In genomic region chr14:103778533-103779151, GRCm38 (mm10) we compare ENCODE assay signal across 9 mouse cellular contexts.
DNase-seq lines count a peak whose midpoint lies in the region; ATAC-seq and TF ChIP-seq lines count a peak whose summit lies in the region.
"Had no signal": no experiment of that assay in that cellular context is flagged by ENCODE, and none has a peak within 500 bp of the region (broad histone marks: within the 10 kb centered on the region; RNA-seq: fewer than 3 reads in every experiment).

No protein-coding gene starts in this region.

- H3K4me2 ChIP-seq in heart, embryonic 16.5 days (ENCODE audit: low read depth, low read length) = peak overlapping the region; percentile 63
- peak overlapping the region; percentile 57 for H3K4me2 ChIP-seq in embryonic facial prominence, embryonic 14.5 days (ENCODE audit: low read depth, low read length)
- peak overlapping the region; percentile 26 for H3K4me2 ChIP-seq in midbrain, embryonic 11.5 days

- intact Hi-C loops in heart, postnatal 25 days (cut with DNase I) = loop anchor here (2.0 kb wide), 1 partner anchor 18 kb away; no protein-coding TSS in a partner anchor

- no peak overlapping the region for H3K9ac ChIP-seq in heart, embryonic 16.5 days (ENCODE audit: low read length)
- no peak overlapping the region for H3K9ac ChIP-seq in embryonic facial prominence, embryonic 14.5 days (ENCODE audit: low read depth, low read length)
- H3K9ac ChIP-seq in midbrain, embryonic 11.5 days (ENCODE audit: low read length) = peak overlapping the region; percentile 39; the same call in 1 of the 2 replicates

- H3K9me3 ChIP-seq in heart, embryonic 16.5 days (replicated peaks; ENCODE audit: control insufficient read depth, low read length) = no peaks in the 10 kb centered on the region
- no peaks in the 10 kb centered on the region for H3K9me3 ChIP-seq in embryonic facial prominence, embryonic 14.5 days (ENCODE audit: control insufficient read depth, low read length)
- no peaks in the 10 kb centered on the region for H3K9me3 ChIP-seq in midbrain, embryonic 11.5 days (ENCODE audit: control insufficient read depth, low read length)

- 0 out of 2 replicates have a peak overlapping the region, but pooled peaks have one; percentile 4 for H3K27ac ChIP-seq in heart, embryonic 16.5 days (ENCODE audit: low read length)
- peak overlapping the region; percentile 28; the same call in 1 of the 2 replicates for H3K27ac ChIP-seq in embryonic facial prominence, embryonic 14.5 days (replicated peaks; ENCODE audit: low read depth, low read length)
- peak overlapping the region; percentile 14; the same call in 1 of the 2 replicates for H3K27ac ChIP-seq in kidney, adult 2 months (ENCODE audit: insufficient read depth, low read depth, low read length)
- H3K27ac ChIP-seq in midbrain, embryonic 11.5 days (ENCODE audit: low read depth, low read length) = peak overlapping the region; percentile 86

- no peak for TF ChIP-seq POLR2A in kidney, adult 2 months (IDR thresholded peaks at IDR 0.05; ENCODE audit: low read depth, low read length)

- H3K4me1 ChIP-seq in heart, embryonic 16.5 days (ENCODE audit: control insufficient read depth, insufficient read depth, low read length) = 0 out of 2 replicates have a peak, but pooled peaks cover 2% of the 10 kb centered on the region
- H3K4me1 ChIP-seq in embryonic facial prominence, embryonic 14.5 days (ENCODE audit: control insufficient read depth, insufficient read depth, low read length) = peaks cover 7% of the 10 kb centered on the region; the same call in 1 of the 2 replicates
- peaks cover 3% of the 10 kb centered on the region for H3K4me1 ChIP-seq in kidney, adult 2 months (ENCODE audit: control insufficient read depth, insufficient read depth, low read length)
- H3K4me1 ChIP-seq in midbrain, embryonic 11.5 days (ENCODE audit: control insufficient read depth, insufficient read depth, low read length) = peaks cover 17% of the 10 kb centered on the region

- no peak; the same call in 1 of the 2 replicates for ATAC-seq in heart, embryonic 16.5 days (replicated peaks; ENCODE audit: extremely low read depth, insufficient read depth, low FRiP score)
- peak; percentile 65 for ATAC-seq in embryonic facial prominence, embryonic 14.5 days (ENCODE audit: low read depth)
- peak; percentile 85 for ATAC-seq in midbrain, embryonic 11.5 days (ENCODE audit: low FRiP score)
- no peak for ATAC-seq in megakaryocyte progenitor cell, adult 5-6 weeks (replicated peaks; ENCODE audit: poor library complexity)
- ATAC-seq: Patski had no signal

- H3K27me3 ChIP-seq in heart, embryonic 16.5 days (ENCODE audit: control insufficient read depth, insufficient read depth, low read length) = no peaks in the 10 kb centered on the region
- H3K27me3 ChIP-seq in embryonic facial prominence, embryonic 14.5 days (replicated peaks; ENCODE audit: control insufficient read depth, insufficient read depth, low read length) = no peaks in the 10 kb centered on the region
- no peaks in the 10 kb centered on the region; the same call in 1 of the 2 replicates for H3K27me3 ChIP-seq in kidney, adult 2 months (replicated peaks; ENCODE audit: control insufficient read depth, insufficient read depth, low read length)
- H3K27me3 ChIP-seq in midbrain, embryonic 11.5 days (ENCODE audit: control insufficient read depth, insufficient read depth, low read length) = no peaks in the 10 kb centered on the region

- no peak for DNase-seq in heart, postnatal 25 days (ENCODE audit: low spot score)
- DNase-seq in embryonic facial prominence, embryonic 14.5 days (ENCODE audit: low spot score) = peak; percentile 54
- DNase-seq in kidney, adult 2 months = peak; percentile 56
- peak; percentile 94 for DNase-seq in midbrain, embryonic 11.5 days (ENCODE audit: low spot score, missing footprints)
- DNase-seq in gastrocnemius, postnatal 25 days = no peak
- no peak for DNase-seq in spleen, adult 18-20 months

- H3K36me3 ChIP-seq in heart, embryonic 16.5 days (ENCODE audit: control insufficient read depth, insufficient read depth) = no peaks in the 10 kb centered on the region
- H3K36me3 ChIP-seq in embryonic facial prominence, embryonic 14.5 days (ENCODE audit: control insufficient read depth, insufficient read depth, low read length) = no peaks in the 10 kb centered on the region
- no peaks in the 10 kb centered on the region for H3K36me3 ChIP-seq in kidney, adult 2 months (ENCODE audit: control insufficient read depth, insufficient read depth, low read length)
- H3K36me3 ChIP-seq in midbrain, embryonic 11.5 days (ENCODE audit: control insufficient read depth, insufficient read depth, low read length) = no peaks in the 10 kb centered on the region

- peak overlapping the region; percentile 44 for H3K4me3 ChIP-seq in heart, embryonic 16.5 days (ENCODE audit: low read length)
- peak overlapping the region; percentile 26 for H3K4me3 ChIP-seq in embryonic facial prominence, embryonic 14.5 days (ENCODE audit: low read depth, low read length)
- no peak overlapping the region for H3K4me3 ChIP-seq in kidney, adult 2 months (ENCODE audit: insufficient read depth, low read depth, low read length)
- peak overlapping the region; percentile 6; the same call in 1 of the 2 replicates for H3K4me3 ChIP-seq in midbrain, embryonic 11.5 days (ENCODE audit: low read depth, low read length)

- WGBS in heart, embryonic 16.5 days = 58% methylated on average over 13 of the region's 13 CpGs
- WGBS in embryonic facial prominence, embryonic 14.5 days = 36% methylated on average over 13 of the region's 13 CpGs
- WGBS in kidney, adult 2 months = 49% methylated on average over 13 of the region's 13 CpGs
- WGBS in midbrain, embryonic 11.5 days = 18% methylated on average over 13 of the region's 13 CpGs

- no peak for TF ChIP-seq CTCF in kidney, adult 2 months (conservative IDR thresholded peaks at IDR 0.05; ENCODE audit: insufficient read depth, insufficient read length, low read depth, low read length)

Comparison
In these comparisons a context has a peak if more than half of its experiments do, and no peak if none do; other contexts are left out.
1. ATAC-seq: peak in embryonic facial prominence, embryonic 14.5 days (single experiment) and midbrain, embryonic 11.5 days (single experiment); none in heart, embryonic 16.5 days (single experiment) and megakaryocyte progenitor cell, adult 5-6 weeks (single experiment).
2. H3K27ac ChIP-seq: peak in every context shown above with its lines; median percentile 86 in midbrain, embryonic 11.5 days; 28 in embryonic facial prominence, embryonic 14.5 days; 14 in kidney, adult 2 months; 4 in heart, embryonic 16.5 days.
3. DNase-seq: peak in embryonic facial prominence, embryonic 14.5 days (single experiment), kidney, adult 2 months (single experiment) and midbrain, embryonic 11.5 days (single experiment); none in heart, postnatal 25 days (single experiment), gastrocnemius, postnatal 25 days (single experiment) and spleen, adult 18-20 months (0 of 2).
4. Peak in every context shown above with its lines, with median percentiles within 50 percentile points of each other: H3K4me2 ChIP-seq.